Mouse (Mus musculus): Measurements from ENCODE around the gene Pnpla8. TPM values are rescaled to one million over a fixed set of nuclear protein-coding genes. Genes with fewer than 3 reads are reported as not detected.
"Not testable (repeated sequence)": the region's sequence is repeated elsewhere in the genome, so short reads cannot be mapped to it uniquely, and the experiment has no call there.

The Pnpla8 gene
- polyA plus RNA-seq, 1 experiment from 2014 or later = 55.7 TPM

DNA sequence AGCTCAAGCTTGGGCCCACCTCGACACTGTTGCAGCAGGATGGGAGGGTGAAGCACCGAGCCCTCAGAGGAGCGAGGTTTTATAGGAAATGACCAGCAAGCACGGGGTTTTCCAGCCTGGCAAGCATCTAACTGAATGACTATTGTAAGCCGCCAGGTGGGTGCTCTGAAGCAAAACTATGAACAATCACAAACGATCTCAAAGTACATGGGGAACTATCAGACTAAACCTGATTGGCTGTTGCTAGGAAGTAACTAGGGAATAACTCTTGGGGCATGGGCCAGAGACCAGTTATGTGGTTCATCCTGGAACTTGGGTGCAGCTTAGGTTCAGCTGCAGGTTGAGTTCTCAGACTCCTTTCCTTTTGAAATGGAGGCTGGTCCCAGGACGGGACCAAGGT, 19.9 kb downstream of the Pnpla8 start:
- Histone ChIP-seq H3K27me3 (ENCODE audit: low read depth, poor library complexity, severe bottlenecking) (no peaks in the 10 kb centered on the region), H3K27ac (replicated peaks) (no peak overlapping the region), H3K4me1 (no peaks in the 10 kb centered on the region), H3K4me3 (no peak overlapping the region), H3K36me3 (no peaks in the 10 kb centered on the region), H3K9me3 (replicated peaks) (no peaks in the 10 kb centered on the region)
- WGBS = 72% methylated on average over 7 of the region's 7 CpGs
- no peak for DNase-seq (ENCODE audit: low spot score)

DNA sequence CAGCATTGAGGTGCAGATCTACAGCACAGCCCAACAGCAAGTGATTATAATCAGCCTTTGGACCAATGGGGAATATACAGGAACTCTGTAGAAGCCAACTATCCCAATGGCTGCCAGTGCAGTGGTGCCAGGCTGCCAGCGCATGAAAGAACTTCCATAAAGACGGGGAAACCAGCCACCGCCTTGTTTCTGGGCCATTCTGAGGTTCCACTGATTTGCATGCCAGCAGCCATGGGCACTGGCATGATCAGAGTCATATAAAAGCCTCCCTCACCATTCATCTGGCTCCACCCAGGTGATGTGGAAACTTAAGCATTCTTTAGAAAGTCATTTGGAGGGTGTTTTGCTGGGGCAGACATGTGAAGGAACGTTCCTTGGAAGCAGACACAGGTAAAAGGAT, 21.2 kb downstream of the Pnpla8 start:
- Histone ChIP-seq H3K27me3 (ENCODE audit: low read depth, poor library complexity, severe bottlenecking) (no peaks in the 10 kb centered on the region), H3K9me3 (replicated peaks) (no peaks in the 10 kb centered on the region), H3K4me1 (no peaks in the 10 kb centered on the region; the same call in 1 of the 2 replicates), H3K4me3 (no peak overlapping the region), H3K27ac (replicated peaks) (no peak overlapping the region), H3K36me3 (no peaks in the 10 kb centered on the region)
- no peak for DNase-seq (ENCODE audit: low spot score)
- WGBS = 91% methylated on average over 4 of the region's 4 CpGs

DNA sequence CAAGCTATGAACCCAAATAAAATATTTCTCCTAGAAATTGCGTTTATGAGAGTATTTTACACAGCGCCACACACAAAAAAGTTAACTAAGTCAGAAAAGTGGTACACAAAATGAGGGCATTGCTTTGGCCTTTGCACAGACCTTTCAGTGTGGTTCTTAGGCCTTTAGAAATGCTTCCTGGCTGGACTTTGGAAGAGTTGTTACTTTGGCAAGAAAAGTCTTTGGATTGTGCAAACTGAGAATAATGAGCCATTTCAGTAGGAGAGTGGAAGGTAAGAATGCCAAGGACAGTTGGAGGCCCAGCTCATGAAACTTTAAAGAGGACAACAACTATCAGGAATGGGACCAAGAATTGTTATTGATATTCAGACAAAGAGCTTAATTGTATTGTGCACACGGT, 24.6 kb downstream of the Pnpla8 start:
- H3K4me1 ChIP-seq = peaks cover 4% of the 10 kb centered on the region; the same call in 1 of the 2 replicates
- DNase-seq (ENCODE audit: low spot score) = no peak
- no peaks in the 10 kb centered on the region for H3K27me3 ChIP-seq (ENCODE audit: low read depth, poor library complexity, severe bottlenecking)
- no peak overlapping the region for H3K4me3 ChIP-seq
- no peak overlapping the region for H3K27ac ChIP-seq (replicated peaks)
- 84% methylated on average over 3 of the region's 3 CpGs for WGBS
- H3K36me3 ChIP-seq = no peaks in the 10 kb centered on the region
- no peaks in the 10 kb centered on the region for H3K9me3 ChIP-seq (replicated peaks)

DNA sequence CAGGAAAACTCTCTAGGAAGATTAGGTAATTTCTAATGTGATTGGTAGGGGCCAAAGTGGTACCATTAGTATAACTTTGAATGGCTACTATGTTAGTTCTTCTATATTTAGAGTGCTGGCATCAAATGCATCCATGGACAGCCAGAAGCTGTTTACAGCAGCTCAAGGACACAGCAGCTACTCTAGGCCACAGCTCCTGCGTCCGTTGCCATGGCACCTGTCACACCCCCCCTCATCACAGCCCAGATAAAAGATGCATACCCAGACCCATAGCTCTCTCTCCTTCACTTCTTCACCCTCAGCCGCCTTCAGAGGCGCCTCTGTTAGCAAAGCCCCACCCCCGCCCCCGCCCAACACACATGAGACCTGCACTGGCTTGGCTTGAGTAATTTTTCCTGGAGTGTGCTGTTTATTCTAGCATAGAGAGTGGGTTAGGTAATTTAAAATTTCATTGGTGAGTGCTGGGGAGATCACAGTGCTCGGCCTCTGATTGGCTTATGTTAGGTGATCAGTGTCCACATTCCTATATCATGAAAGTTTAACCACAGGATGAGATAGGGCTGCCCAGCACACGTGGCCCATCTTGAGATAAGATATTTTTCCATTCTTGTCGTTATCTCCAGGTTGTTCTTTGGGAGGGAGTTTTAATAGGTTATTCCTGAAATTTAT, 27.3 kb downstream of the Pnpla8 start:
- 76% methylated on average over 9 of the region's 9 CpGs for WGBS
- no peaks in the 10 kb centered on the region for H3K36me3 ChIP-seq
- H3K27ac ChIP-seq (replicated peaks) = no peak overlapping the region
- H3K27me3 ChIP-seq (ENCODE audit: low read depth, poor library complexity, severe bottlenecking) = no peaks in the 10 kb centered on the region
- H3K4me3 ChIP-seq = no peak overlapping the region
- no peaks in the 10 kb centered on the region for H3K9me3 ChIP-seq (replicated peaks)
- H3K4me1 ChIP-seq = peaks cover 4% of the 10 kb centered on the region; the same call in 1 of the 2 replicates
- DNase-seq (ENCODE audit: low spot score) = no peak

DNA sequence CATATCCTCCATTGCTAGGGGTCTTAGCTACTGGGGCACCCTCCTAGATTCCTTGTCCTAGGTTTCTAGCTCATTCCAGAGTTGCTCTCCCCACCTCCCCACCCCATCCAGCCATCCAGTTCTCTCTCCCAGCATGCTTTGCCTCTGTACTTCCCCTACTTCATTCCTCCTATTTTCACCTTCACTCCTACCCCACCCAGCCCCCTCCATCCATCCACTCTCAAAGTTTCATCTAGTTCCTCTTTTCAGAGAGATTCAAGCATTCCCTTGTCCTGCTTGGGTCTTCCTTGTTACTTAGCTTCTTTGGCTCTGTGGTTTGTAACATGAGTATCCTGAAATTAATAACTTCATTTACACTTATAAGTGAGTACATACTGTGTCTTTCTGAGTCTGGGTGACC, 41.4 kb downstream of the Pnpla8 start:
- Histone ChIP-seq H3K27me3 (ENCODE audit: low read depth, poor library complexity, severe bottlenecking) (no peaks in the 10 kb centered on the region), H3K4me1 (no peaks in the 10 kb centered on the region), H3K36me3 (no peaks in the 10 kb centered on the region), H3K9me3 (replicated peaks) (no peaks in the 10 kb centered on the region), H3K4me3 (no peak overlapping the region), H3K27ac (replicated peaks) (no peak overlapping the region)
- no peak for DNase-seq (ENCODE audit: low spot score)

DNA sequence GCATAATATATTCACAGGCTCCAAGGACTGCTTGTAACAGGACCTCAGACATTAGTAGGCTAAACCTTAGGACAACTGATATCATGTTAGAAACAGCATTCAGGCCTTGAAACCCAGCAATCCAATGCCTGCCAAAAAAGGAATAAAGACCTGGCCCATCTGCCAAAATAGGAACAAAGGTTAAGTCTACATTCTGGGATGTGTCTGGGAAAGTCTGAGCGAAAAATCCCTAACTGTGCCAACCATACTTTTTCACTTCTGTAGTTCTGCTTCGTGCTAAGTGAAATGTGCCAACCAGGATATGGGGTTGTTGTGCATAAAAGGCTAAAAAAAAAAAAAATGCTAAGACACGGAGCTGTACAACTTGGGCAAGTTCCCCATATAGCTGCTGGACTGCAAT, 44.5 kb downstream of the Pnpla8 start:
- H3K4me3 ChIP-seq = no peak overlapping the region
- no peak for DNase-seq (ENCODE audit: low spot score)
- H3K36me3 ChIP-seq = no peaks in the 10 kb centered on the region
- H3K4me1 ChIP-seq = peaks cover 15% of the 10 kb centered on the region
- H3K27me3 ChIP-seq (ENCODE audit: low read depth, poor library complexity, severe bottlenecking) = no peaks in the 10 kb centered on the region
- WGBS = 83% methylated on average over 3 of the region's 3 CpGs
- H3K9me3 ChIP-seq (replicated peaks) = no peaks in the 10 kb centered on the region
- H3K27ac ChIP-seq (replicated peaks) = no peak overlapping the region

DNA sequence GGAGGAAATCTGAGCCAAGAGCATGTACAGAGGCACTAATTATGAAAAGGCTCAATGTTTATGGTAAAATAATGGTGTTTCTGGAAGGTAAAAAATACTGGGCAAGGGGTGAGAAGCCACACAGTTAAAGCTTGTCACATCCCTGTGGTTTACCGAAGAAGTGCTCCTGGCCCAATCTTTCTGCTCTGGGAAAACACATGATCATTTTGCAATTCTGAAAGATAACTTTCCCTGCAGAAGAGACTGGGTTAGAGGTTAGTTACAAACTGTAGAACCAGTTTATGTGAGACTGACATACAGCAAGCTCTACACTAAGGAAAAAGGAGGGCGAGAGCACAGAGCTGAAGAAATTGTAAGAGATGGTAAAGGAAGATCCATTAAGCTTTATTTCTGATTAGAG, 46.0 kb downstream of the Pnpla8 start:
- peaks cover 15% of the 10 kb centered on the region for H3K4me1 ChIP-seq
- no peaks in the 10 kb centered on the region for H3K27me3 ChIP-seq (ENCODE audit: low read depth, poor library complexity, severe bottlenecking)
- H3K4me3 ChIP-seq = no peak overlapping the region
- H3K27ac ChIP-seq (replicated peaks) = no peak overlapping the region
- no peaks in the 10 kb centered on the region for H3K36me3 ChIP-seq
- WGBS = 91% methylated on average over 2 of the region's 2 CpGs
- no peaks in the 10 kb centered on the region for H3K9me3 ChIP-seq (replicated peaks)
- no peak for DNase-seq (ENCODE audit: low spot score)

DNA sequence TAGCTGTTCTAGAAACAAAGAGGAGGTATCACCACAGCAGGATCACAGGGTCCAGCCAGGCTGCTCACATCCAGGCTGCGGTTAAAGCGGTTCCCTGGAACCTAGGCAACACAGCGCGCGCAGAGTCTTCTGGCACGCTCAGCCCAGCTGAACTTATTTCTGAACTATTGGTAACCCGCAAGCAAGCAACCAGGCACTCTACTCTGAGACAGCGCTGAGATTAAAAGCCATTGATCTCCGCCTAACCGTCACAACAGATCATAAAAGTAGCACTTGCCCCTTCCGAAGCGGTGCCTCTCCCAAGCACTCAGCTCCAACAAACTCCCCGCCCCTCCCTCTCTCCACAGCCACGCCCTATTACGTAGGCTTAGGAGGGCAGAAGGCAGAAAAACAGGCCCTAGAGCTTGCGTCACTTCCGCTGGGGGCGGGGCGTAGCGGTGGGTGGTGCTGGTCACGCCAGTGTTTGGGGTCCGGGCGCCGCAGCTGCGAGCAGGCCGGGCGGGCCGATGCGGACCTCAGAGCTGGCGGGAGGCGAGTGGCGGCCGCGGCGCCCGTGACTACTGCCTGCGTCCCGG, 47.6 kb downstream of the Pnpla8 start:
- peak overlapping the region; percentile 81 for H3K4me3 ChIP-seq
- H3K9me3 ChIP-seq (replicated peaks) = no peaks in the 10 kb centered on the region
- no peaks in the 10 kb centered on the region for H3K27me3 ChIP-seq (ENCODE audit: low read depth, poor library complexity, severe bottlenecking)
- peaks cover 15% of the 10 kb centered on the region for H3K4me1 ChIP-seq
- under 1% methylated on average over 38 of the region's 38 CpGs for WGBS
- H3K36me3 ChIP-seq = no peaks in the 10 kb centered on the region
- peak overlapping the region; percentile 94 for H3K27ac ChIP-seq (replicated peaks)
- DNase-seq (ENCODE audit: low spot score) = peak; percentile 99

DNA sequence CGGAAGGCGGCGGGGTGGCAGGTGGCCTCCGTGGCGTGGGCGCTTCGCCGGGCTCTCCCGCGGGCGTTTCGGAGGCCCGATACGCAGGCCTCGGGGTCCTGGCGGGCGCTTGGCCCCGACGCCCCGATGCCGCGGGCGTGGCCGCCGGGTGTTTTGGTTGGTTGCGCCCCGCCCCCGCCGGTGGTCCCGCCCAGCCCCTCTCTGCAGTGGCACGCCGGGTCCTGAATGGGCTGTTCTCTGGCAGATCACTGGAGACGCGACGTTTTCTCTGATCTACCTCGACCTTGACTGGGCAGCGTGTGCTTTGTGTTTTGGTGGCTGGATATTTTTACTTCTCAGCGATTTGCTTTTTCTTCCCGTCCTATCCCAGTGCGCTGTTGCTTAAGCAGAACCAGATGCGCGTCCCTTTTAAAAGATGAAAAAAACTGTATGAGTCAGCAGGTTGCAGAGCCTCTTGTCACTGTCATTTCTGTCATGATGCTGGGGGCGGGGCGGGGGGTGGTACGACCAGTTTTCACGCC, 48.2 kb downstream of the Pnpla8 start:
- Histone ChIP-seq H3K9me3 (replicated peaks) (no peaks in the 10 kb centered on the region), H3K4me1 (peaks cover 15% of the 10 kb centered on the region), H3K4me3 (peak overlapping the region; percentile 81), H3K27ac (replicated peaks) (peak overlapping the region; percentile 94), H3K36me3 (no peaks in the 10 kb centered on the region), H3K27me3 (ENCODE audit: low read depth, poor library complexity, severe bottlenecking) (no peaks in the 10 kb centered on the region)
- under 1% methylated on average over 46 of the region's 46 CpGs for WGBS
- DNase-seq (ENCODE audit: low spot score) = peak; percentile 90

DNA sequence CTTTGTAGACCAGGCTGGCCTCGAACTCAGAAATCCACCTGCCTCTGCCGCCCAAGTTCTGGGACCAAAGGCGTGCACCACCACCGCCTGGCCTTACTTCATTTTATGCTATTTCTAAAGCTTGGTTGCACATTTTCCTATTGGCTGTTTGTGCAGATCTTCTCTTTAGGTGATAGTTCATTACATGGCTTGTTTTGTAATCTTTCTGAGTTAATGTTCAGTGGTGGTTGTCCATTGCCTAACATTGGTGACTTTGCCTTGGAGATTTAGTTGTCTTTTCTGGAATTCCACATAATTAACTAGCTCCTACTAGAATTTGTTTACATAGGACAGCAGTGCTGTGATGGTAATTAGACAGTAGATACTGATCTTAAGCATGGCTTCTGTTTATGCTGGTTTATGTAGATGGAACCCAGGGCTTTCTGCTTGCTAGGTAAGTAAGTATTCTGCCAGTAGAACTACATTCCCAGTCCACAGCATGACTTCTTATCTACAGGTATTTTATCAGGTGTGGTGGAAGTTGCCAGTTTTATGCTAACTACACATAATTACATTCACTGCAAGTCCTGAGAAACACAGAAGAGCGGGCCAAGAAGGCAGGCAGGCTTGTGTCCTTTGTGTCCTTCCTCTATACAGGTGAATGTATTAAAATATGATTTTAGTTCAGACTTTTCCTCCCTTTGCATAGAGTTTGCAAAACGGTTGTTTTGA, 53.1 kb downstream of the Pnpla8 start:
- Histone ChIP-seq H3K27ac (replicated peaks) (no peak overlapping the region), H3K9me3 (replicated peaks) (no peaks in the 10 kb centered on the region), H3K4me3 (no peak overlapping the region), H3K27me3 (ENCODE audit: low read depth, poor library complexity, severe bottlenecking) (no peaks in the 10 kb centered on the region), H3K36me3 (no peaks in the 10 kb centered on the region), H3K4me1 (peaks cover 9% of the 10 kb centered on the region)
- WGBS = 94% methylated on average over 6 of the region's 6 CpGs
- no peak for DNase-seq (ENCODE audit: low spot score)

DNA sequence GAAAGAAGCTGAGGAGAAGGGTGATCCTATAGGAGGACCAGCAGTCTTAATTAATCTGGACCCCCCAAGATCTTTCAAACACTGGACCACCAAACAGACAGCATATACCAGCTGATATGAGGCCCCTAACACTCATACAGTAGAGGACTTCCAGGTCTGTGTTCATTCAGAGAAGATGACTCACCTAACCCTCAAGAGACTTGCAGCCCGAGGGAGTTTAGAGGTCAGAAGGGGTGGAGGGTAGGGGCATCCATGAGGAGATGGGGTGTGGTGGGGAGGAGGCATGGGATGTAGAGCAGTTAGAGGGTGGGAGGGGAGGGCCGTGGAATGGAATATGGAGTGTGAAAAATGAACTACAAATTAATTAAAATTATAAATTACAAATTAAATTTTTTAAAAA, 59.0 kb downstream of the Pnpla8 start:
- not testable (repeated sequence) for H3K36me3 ChIP-seq; H3K4me1 ChIP-seq; DNase-seq (ENCODE audit: low spot score); H3K27ac ChIP-seq (replicated peaks); H3K27me3 ChIP-seq (ENCODE audit: low read depth, poor library complexity, severe bottlenecking); H3K9me3 ChIP-seq (replicated peaks); H3K4me3 ChIP-seq
- 88% methylated on average over 2 of the region's 2 CpGs for WGBS

DNA sequence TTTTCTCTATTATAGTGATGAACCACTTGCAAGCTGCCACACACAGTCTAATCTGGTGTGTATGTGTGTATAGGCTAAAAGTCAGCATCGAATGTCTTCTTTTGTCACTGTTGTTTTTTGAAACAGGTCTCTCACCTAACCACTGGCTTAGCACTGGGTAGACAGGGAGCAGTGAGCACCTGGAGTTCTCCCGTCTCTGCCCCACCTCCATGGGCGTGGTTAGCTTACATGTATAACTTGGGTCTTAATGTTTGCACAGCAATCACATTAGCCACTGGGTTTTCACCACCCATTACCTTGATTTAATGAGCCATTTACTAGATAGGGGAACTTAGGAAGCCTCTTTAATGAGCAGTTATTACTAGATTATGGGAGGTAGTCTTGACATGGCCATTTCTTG, 60.4 kb downstream of the Pnpla8 start:
- H3K9me3 ChIP-seq (replicated peaks) = no peaks in the 10 kb centered on the region
- no peak overlapping the region for H3K27ac ChIP-seq (replicated peaks)
- no peaks in the 10 kb centered on the region for H3K27me3 ChIP-seq (ENCODE audit: low read depth, poor library complexity, severe bottlenecking)
- no peaks in the 10 kb centered on the region for H3K4me1 ChIP-seq
- DNase-seq (ENCODE audit: low spot score) = no peak
- WGBS = 91% methylated on average over 3 of the region's 3 CpGs
- peaks cover 14% of the 10 kb centered on the region for H3K36me3 ChIP-seq
- no peak overlapping the region for H3K4me3 ChIP-seq

DNA sequence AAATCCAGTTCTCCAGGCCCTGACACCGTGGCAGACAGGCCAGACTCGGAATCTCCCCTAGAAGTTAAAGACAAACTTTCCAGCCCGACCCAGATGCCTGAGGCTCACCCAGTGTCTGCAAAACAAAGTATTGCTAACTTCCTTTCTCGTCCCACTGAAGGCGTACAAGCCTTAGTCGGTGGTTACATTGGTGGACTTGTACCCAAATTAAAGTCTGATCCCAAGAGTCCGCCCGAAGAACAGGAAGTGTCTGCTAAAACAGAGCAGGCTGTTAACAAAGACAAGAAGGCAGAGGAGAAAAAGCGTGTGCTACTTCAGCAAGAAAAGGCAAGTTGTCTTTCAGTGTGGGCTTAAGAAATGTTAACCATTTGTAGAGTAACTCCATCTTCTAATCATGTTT, 62.2 kb downstream of the Pnpla8 start:
- Histone ChIP-seq H3K9me3 (replicated peaks) (no peaks in the 10 kb centered on the region), H3K36me3 (peaks cover 14% of the 10 kb centered on the region), H3K4me1 (no peaks in the 10 kb centered on the region), H3K27me3 (ENCODE audit: low read depth, poor library complexity, severe bottlenecking) (no peaks in the 10 kb centered on the region), H3K4me3 (no peak overlapping the region), H3K27ac (replicated peaks) (no peak overlapping the region)
- DNase-seq (ENCODE audit: low spot score) = no peak
- WGBS = 78% methylated on average over 9 of the region's 9 CpGs

Data from midbrain, embryonic 10.5 days (tissue).